ENCODE assay signal across 10 mouse cellular contexts in genomic region chr9:101862481-101863065, GRCm38 (mm10). TPM values are rescaled to one million over a fixed set of nuclear protein-coding genes. Genes with fewer than 3 reads are reported as not detected.
A peak's percentile ranks its signal among the peaks of the same experiment; 100 is the strongest.
DNase-seq lines count a peak whose midpoint lies in the region; ATAC-seq and TF ChIP-seq lines count a peak whose summit lies in the region.
"Had no signal": no experiment of that assay in that cellular context is flagged by ENCODE, and none has a peak within 500 bp of the region (broad histone marks: within the 10 kb centered on the region; RNA-seq: fewer than 3 reads in every experiment).

No protein-coding gene starts in this region.

- H3K4me3 ChIP-seq in hindbrain, postnatal 0 days (ENCODE audit: low read length), result peak overlapping the region; percentile 1; the same call in 1 of the 2 replicates
- H3K4me3 ChIP-seq in stomach, embryonic 16.5 days (replicated peaks; ENCODE audit: low read length), result 0 out of 2 replicates have a peak overlapping the region, but pooled peaks have one; percentile 1

- peak overlapping the region; percentile 81 for H3K27ac ChIP-seq in hindbrain, postnatal 0 days
- H3K27ac ChIP-seq in stomach, embryonic 16.5 days (ENCODE audit: low read length), result peak overlapping the region; percentile 36; the same call in 1 of the 2 replicates

- ATAC-seq in frontal cortex, adult (ENCODE audit: low TSS enrichment), result peak; percentile 64
- ATAC-seq in hindbrain, postnatal 0 days, result peak; percentile 91
- ATAC-seq in stomach, embryonic 16.5 days (ENCODE audit: insufficient read depth, low FRiP score), result peak; percentile 33; the same call in 1 of the 2 replicates

- DNase-seq in frontal cortex, postnatal 36 days (ENCODE audit: low spot score in 2 of 2), result no peak
- DNase-seq in cerebellum, adult 11 months, result peak; percentile 80
- DNase-seq in gastrocnemius, postnatal 10 days, result peak; percentile 41
- DNase-seq in hindbrain, postnatal 0 days (ENCODE audit: low spot score), result peak; percentile 90
- DNase-seq in lung, postnatal 25 days (ENCODE audit: low spot score), result peak; percentile 65
- no peak for DNase-seq in thymus, postnatal 36 days

- peak overlapping the region; percentile 28 for H3K9ac ChIP-seq in hindbrain, postnatal 0 days (replicated peaks; ENCODE audit: low read length)
- H3K9ac ChIP-seq in stomach, embryonic 16.5 days (ENCODE audit: low read length), result no peak overlapping the region

- WGBS in hindbrain, postnatal 0 days, result 10% methylated on average over 12 of the region's 12 CpGs
- 57% methylated on average over 12 of the region's 12 CpGs for WGBS in stomach, embryonic 16.5 days

- TF ChIP-seq CTCF in hindbrain, postnatal 0 days (IDR thresholded peaks at IDR 0.05; ENCODE audit: low read depth), result no peak

- H3K4me1 ChIP-seq in hindbrain, postnatal 0 days (ENCODE audit: insufficient read depth, low read length), result peaks cover 11% of the 10 kb centered on the region; the same call in 1 of the 2 replicates
- peaks cover 10% of the 10 kb centered on the region for H3K4me1 ChIP-seq in stomach, embryonic 16.5 days (ENCODE audit: control insufficient read depth, insufficient read depth, low read length)

- peak overlapping the region; percentile 42 for H3K4me2 ChIP-seq in hindbrain, postnatal 0 days (ENCODE audit: low read depth, low read length)
- peak overlapping the region; percentile 34; the same call in 1 of the 2 replicates for H3K4me2 ChIP-seq in stomach, embryonic 16.5 days (ENCODE audit: low read depth, low read length)

- no peaks in the 10 kb centered on the region for H3K36me3 ChIP-seq in hindbrain, postnatal 0 days (ENCODE audit: insufficient read depth, low read length)
- no peaks in the 10 kb centered on the region for H3K36me3 ChIP-seq in stomach, embryonic 16.5 days (ENCODE audit: control insufficient read depth, insufficient read depth, low read length)

- no peaks in the 10 kb centered on the region for H3K27me3 ChIP-seq in hindbrain, postnatal 0 days (ENCODE audit: insufficient read depth, low read length)
- H3K27me3 ChIP-seq in stomach, embryonic 16.5 days (ENCODE audit: control insufficient read depth, insufficient read depth, low read length), result no peaks in the 10 kb centered on the region

- no peaks in the 10 kb centered on the region for H3K9me3 ChIP-seq in hindbrain, postnatal 0 days (ENCODE audit: low read length)
- H3K9me3 ChIP-seq in stomach, embryonic 16.5 days (replicated peaks; ENCODE audit: control insufficient read depth, low read length), result 0 out of 2 replicates have a peak, but pooled peaks cover 3% of the 10 kb centered on the region

RNA-seq across cellular contexts. Expression of gene 9630041A04Rik, which starts 0.9 kb away (rescaled TPM):
- not detected for total RNA-seq in gastrocnemius, postnatal 10 days (2021)
- total RNA-seq in hindbrain, postnatal 0 days (2014; rRNA removed), result not detected in 2 replicates
- 0.24 and 0.52 TPM in 2 replicates for polyA plus RNA-seq in hindbrain, postnatal 0 days (2015; fragmentation: Nextera tagmentation; extraction: Ambion mirVana)
- polyA plus RNA-seq in stomach, embryonic 16.5 days (2015; fragmentation: Nextera tagmentation; extraction: Ambion mirVana), result not detected in 2 replicates
- total RNA-seq: layer of hippocampus, adult 18-20 months had no signal
- polyA plus RNA-seq: small intestine, adult 2 months had no signal

Comparison
In these comparisons a context has a peak if more than half of its experiments do, and no peak if none do; other contexts are left out.
1. ATAC-seq: peak in every context shown above with its lines; median percentile 91 in hindbrain, postnatal 0 days; 64 in frontal cortex, adult; 33 in stomach, embryonic 16.5 days.
2. DNase-seq: peak in cerebellum, adult 11 months (single experiment), gastrocnemius, postnatal 10 days (single experiment), hindbrain, postnatal 0 days (single experiment) and lung, postnatal 25 days (single experiment); none in frontal cortex, postnatal 36 days (0 of 2) and thymus, postnatal 36 days (0 of 2).